Mouse (Mus musculus) liver, postnatal 0 days (tissue): ENCODE results near the gene Cldn5.

ENCODE experiments used
- CTCF ChIP-seq: sonication (generic); IDR thresholded peaks from 2 replicates; pipeline ENCODE4 v1.5.1; 2016; ENCODE audit warnings: antibody characterized with exemption, low read depth
- EP300 ChIP-seq: IDR thresholded peaks from 2 replicates; pipeline ENCODE4 v1.6.1; 2016; ENCODE audit warnings: antibody characterized with exemption, low read depth, mild to moderate bottlenecking

DNA sequence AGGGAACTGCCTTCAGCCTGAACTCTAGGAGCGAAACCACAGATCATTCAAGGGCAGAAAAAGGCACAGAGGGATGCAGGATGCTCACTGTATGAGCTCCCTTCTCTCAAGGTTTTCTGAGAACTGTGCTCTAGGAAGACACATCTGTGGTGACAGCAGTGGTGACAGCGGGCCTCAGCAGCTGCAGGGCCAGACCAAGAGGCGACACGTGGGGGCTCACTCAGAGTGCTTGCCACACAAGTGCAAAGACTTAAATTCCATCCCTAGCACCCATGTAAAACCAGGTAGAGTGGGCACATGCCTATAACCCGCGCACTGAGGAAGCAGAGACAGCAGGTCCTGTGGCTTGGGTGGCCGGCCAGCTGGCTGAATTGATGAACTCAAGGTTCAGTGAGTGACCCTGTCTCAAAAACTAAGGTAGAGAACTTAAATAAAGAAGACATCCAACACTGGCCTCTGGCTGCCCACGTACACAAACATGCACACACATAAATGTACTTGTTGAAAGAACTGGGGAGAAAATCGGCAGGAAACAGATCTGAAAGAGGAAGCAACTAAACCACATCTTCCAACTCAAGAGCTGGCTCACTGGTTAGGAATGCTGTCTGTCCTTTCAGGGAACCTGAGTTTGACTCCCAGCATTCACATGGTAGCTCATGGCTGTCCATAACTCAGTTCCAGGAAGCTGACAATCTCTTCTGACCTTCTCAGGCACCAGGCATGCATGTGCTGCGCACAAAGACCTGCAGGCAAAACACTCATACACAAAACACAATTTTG is 12.2 kb downstream of the Cldn5 start:
- no peak for TF ChIP-seq CTCF
- TF ChIP-seq EP300, result no peak
